Mouse (Mus musculus) lung, postnatal 14 days (tissue): ENCODE measurements at regions not wholly inside any gene's neighbourhood (a gene's known extent, or its start where the extent isn't known, plus 50 kb on each side); places are given as distances from the start of the nearest gene placed in this dataset.
A peak's percentile ranks its signal among the peaks of the same experiment; 100 is the strongest.

Experiments
- DNase-seq: peaks from one replicate; pipeline ENCODE4 v3.0.0; 2021

DNA sequence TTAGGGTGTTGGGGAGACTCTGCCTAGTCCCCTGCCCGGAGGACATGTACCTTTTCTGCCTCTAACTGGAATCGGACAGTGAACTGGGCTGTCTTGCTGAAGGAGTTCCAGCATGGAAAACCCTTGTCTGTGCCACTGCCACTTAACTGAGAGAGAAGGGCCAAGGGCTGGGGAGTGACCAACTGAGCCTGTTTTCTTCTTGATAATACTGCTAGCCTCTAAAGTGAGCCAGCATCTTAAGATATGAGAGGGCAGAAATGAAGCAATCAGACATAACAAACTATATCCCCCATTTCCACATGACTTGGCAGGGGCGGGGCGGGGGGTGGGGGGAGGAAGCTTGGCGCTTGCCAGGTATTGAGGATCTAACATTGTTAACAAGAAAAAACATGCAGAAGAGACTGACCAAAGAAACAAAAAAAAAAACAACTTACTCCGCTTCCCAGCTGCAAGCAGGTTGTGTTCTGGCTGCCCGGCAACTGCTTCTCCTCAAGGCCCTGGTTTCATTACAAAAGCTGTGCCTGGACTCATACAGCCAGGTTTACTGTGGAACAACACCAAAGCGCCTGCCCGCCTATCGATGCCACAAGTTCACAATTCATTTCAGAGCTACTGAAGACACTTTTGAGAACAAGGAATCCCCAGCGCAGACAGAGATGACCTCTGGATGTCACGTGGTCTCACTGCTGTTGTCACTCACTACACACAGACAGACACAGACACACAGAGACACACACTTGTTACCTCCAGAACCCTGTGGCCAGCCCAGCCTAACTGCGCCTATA lies 153.6 kb upstream of the Klf14 start:
- peak; percentile 35 for DNase-seq

DNA sequence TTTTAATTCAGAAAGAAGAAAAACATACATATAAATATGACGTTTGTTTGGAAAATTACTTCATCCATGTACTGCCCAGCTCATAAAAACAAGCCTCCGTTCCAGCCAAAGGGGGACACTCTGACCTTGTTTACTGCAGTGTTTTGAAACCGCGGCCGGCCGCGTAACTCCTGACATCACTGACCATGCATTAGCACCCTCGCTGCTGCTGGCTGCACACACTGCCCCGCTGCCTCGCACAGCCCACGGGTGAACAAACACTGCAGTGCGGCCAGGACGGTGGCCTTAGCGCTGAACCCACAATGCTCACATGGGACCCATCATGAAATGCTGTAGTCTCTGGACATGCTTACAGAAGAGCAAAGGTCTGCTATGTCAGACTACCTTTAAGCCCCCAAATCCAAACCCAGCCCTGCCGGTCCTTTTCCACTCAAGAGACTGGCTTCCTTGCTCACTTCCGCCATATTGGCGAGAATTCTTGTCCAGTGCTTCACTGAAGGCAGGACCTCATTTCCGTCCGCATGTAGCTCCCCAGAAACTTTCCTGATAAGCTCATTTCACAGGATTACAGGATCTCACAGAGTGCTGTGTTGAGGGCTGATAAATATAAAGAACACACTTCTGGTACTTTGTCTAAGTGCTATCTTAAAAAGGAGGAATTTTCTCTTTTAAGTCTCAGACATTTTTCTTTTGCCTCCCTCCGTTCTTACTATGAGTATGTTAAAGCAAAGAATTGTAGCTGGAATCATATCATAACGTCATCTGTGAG lies 154.9 kb upstream of the Klf14 start:
- DNase-seq, result peak; percentile 65

DNA sequence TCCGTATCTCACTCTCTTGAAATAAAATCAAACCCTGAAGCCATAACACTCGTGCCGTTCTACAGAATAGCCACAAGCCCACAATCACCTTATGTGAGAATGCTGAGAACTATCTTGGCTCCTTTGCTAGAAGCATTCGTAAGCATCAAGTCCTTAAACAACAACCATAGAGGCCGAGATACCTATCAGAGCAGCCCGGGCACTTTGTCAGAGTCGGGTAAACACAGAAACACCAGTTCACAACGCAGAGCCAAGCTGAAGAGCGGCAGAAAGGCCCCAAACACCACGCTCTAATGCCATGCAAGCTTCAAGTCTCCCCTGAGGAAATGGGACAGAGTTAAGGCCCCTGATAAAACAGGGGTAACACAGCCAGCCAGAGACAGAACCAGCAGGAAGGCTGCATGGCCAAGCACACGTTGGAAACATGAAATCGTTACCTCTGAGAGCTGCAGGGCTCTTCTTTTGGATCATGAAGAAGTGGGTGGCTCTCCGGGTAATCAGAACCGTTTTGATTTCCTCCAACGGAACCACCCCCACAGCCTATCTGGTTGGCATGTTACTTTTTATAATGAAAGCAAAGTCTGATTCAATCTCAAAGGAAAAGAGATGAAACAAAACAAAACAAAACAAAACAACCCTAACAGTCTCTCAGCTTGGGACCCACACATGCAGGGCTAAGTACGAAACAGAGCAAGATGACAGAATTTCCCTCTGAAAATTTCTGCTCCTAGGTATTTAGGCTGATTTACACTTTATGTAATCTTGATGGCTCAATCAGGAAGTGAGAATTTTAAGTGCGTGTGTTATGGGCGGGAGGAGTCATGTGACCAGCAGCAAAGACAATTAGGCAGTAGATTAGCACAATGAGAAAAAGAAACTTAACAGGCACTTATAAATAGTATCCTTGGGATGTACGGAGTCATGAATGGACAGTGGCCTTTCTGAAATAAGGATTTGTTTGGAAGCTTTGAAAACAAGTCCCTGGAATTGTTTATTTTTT lies 155.8 kb upstream of the Klf14 start:
- DNase-seq, result peak; percentile 34

DNA sequence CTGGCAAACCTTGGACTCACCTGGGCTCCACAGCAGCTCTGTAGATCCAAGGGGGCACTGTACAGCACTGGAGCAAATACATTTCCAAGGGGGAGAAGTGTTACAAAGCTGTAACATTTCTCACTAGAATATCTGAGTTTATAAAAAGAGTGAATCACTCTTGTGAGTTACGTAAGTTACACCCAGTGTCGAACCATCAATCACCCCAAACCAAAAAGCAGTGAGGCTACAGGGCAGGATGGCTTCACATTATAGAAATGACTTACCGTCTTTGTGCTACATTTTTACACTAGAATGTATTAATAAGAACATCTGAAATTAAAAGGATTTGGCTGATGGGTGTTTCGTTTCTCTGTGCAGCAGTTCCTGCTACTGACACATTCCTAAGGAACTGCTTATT lies 156.7 kb upstream of the Klf14 start:
- no peak for DNase-seq

DNA sequence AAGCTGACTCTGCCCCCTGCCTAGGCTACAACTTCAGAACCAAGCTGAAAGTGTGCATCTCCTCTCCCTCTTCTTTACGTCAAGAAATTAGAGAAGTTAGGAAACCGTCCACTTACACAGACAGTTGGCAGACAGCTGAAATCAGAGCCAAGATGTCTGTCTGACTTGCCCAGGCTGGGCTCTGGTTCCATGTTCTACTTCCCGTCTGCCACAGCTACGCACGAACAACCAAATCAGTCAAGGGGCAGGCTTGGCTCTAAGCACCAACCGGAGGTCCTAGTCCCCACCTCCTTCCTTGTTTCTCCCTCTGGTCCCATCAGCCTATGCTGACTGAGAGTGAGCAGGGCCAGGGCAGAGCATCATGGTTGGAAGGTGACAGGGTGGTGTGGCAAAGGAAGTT lies 157.5 kb upstream of the Klf14 start:
- no peak for DNase-seq

DNA sequence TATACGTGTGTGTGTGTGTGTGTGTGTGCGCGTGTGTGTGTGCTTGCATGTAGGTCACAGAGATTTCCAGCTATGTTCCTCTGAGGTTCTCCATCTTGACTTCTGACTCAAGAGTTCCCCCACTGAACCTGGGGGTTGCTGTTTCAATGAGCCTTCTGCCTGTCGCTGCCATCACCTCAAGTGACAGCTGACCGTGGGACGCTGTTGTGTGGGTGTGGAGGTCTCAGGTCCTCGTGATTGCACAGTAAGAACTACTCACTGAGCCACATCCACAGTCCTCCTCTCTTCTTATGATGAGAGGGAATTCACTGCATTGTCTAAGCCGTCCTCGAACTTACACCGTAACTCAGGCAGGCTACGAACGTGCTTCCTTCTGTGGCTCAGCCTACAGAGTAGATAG lies 158.8 kb upstream of the Klf14 start:
- DNase-seq, result no peak

DNA sequence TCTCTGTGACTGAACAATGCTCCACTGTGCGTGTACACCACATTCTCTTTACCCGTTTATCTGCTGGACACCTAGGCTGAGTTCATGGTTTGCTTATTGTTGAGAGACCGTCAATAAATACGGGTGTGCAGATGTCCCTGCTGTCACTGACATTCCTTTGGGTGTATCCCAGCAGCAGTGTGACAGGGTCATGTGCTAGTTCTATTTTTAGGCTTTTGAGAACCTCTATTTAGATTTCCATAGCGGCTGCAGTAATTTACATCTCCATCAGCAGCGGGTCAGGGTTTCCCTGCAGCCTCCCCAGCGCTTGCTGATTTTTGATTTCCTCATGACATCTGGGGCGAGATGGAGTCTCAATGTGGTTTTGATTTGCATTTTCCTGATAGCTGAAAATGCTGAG lies 162.1 kb upstream of the Klf14 start:
- no peak for DNase-seq

DNA sequence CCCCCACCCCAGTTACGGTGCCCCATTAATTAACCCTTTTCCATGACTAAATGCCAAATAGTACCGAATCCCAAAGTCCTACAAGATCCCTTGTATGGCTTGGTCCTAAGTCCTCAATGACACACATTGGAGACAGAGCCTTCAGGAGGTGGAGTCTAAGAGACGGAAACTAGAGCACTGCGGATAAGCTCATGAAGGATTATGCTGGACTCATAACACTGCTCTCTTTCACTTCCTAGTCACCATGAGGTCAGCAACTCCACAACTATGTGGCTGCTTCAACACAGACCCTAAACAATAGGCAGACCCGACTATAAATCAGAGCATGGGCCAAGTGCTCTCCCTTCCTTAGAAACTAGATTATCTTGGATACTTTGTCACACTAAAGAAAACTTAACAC lies 164.0 kb upstream of the Klf14 start:
- no peak for DNase-seq

DNA sequence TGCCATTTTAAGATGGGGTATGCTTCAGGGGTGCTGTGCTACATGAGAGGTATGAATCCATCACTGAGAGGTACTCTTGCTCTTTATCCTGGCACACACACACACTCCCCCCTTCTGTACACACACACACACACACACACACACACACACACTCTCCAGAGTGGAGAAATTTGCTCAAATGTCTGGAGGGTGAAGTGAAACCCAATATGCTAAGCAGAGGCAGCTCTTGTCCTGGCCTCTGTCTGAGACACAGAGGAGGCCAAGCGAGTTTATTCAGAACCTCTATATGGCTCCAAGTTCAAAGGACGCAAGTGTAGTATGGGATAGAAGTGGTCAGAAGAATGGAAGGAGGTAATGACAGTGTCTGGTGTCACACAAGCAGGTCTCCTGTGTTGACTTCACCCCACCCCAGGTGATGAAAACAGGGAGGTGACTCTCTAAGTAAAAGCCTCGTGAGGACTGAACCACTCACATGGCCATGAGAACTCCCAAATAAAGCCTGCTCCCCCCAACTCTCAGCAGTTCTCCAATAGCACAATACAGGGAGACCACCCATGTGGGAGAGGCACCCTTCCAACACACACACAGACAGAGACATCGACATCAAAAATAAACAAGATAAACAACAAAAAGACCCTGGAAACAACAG lies 164.6 kb upstream of the Klf14 start:
- no peak for DNase-seq

DNA sequence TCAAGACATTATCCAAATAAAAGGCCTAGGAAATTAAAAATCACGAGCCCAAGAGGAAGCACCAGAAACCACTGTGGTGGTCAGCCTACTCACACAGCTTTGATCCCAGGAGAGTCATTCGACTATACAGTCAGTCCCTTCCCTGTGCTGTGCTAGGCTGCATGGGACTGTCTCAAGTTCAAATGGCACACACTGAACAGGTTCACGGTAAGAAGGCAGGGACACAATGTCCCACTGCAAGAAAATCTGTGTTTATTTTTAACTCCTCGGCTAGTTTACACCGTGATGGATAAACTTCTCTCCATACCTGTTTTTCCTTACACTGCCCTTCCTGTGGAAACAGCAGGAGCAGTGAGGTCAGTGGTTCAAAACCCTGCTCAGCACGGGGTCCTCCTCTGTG lies 165.2 kb upstream of the Klf14 start:
- no peak for DNase-seq

DNA sequence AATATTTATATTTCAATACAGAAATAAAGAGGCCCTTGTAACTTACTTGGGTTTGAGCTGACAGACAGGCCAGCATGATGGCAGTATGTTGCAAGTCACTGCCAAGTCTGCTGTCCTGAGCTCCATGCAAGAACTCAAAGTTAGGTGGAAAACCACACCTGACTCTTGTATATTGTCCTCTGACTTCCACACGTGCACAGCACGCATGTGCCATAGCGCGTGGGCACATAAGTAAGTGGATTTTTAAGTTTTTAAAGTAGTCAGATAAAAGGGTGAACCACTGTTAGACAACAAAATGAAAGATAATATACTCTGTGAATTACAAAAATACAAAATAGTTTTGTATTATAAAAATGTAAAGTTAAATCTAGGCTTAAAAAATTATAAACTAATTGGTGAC lies 166.0 kb upstream of the Klf14 start:
- no peak for DNase-seq

DNA sequence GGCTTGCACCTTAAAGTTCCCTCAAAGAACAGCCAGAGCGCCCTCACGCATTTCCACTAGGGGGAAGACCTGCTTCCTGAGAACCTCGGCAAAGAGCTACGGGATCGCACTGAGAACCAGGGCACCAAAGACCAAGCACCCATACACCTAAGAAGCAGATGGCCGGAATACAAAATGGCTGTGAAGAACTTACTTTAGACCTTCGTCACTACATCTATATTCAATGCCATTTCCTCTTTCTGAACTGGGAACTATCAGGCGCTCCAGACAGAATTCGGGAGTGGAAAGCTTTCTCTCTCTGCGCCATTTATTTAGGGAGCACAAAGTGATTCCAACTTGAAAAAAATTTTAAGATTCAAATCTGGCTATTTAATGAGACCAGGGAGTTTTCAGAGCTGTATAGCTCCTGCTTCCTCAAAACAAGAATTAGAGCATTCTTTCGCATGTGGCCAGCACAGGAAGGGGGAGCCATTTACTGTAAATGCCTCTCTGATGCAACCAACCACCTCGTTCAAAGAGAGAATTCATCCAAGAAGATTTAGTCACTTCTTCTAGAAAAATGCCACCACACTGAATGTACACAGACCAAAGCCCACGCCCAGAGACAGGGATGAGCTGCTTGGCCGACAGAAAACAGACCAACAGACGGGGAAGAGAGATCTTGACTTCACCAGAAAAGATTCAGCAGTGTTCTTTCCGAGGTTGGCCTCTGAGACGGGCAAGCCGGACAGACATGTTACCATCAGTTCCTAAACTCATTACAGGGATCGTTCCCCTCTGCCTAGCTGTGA lies 166.6 kb upstream of the Klf14 start:
- DNase-seq, result peak; percentile 46

DNA sequence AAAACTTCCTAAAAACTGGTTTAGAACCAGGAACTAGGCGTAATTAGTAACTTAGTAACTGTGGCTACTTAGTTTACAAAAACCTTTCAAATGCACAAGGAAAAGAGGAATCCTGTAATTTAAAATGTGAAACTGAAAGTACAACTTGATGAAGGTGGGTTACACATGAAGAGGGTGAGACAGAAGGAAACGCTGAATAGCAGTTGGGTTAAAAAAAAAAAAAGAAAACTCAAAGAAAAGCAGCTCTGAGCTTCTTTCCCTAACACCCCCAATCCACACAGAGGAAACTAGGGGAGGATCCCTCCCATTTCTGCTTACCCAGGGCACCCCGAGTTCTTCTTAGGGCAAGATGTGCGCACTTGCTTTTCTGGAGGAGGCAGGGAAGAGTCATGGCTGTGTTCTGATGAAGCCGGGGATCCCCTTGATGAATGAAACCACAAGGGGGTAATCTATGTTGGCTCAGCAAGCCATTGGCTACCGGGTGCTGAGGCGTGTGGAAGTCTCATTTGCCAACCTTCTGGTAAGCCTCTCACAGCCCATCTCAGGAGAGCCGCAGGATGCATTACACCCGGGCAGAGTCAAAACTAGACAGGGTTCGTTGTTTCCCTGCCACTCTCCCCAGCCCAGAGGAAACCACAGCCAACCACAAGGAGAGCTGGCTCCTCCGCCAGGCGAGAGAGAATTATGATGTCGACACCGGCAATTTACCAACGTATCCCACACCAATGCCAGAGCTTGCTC lies 167.4 kb upstream of the Klf14 start:
- no peak for DNase-seq

DNA sequence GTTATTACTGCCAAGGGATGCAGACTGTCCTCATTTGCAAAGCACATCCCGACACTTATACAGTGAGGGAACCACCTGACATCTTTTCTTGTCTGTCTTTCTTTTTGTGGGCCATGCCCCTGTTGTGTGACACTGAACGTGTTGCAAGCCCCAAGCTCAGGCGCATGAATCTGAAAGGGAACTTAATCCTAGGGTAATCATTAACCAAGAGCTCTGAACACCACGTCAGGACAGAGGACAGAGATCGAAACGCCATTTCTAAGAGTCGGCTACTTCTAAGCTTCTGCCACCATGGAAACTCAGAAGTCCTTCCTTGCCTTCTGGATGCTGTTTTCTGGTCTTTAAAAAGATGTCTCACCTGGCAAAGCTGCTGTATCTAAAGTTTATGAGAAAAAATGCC lies 170.3 kb upstream of the Klf14 start:
- DNase-seq, result no peak

DNA sequence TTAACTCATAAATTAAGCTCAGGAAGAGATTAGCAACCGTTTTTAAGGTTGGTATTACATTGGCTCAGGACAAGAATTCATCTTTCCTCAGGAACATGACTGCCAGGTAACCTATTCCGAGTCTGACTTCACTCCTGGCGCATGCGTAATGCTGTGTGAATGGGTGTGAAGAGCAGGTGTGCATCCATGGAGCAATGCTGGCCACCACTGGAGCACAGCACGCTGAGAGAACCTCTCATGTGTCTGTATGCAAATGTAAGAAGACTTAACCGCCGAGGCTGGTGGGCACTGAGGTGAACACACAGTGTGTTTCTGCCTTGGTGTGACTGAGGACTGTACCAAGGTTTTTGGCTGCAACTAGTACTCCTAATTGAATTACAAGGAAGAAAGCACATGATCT lies 171.1 kb upstream of the Klf14 start:
- no peak for DNase-seq

DNA sequence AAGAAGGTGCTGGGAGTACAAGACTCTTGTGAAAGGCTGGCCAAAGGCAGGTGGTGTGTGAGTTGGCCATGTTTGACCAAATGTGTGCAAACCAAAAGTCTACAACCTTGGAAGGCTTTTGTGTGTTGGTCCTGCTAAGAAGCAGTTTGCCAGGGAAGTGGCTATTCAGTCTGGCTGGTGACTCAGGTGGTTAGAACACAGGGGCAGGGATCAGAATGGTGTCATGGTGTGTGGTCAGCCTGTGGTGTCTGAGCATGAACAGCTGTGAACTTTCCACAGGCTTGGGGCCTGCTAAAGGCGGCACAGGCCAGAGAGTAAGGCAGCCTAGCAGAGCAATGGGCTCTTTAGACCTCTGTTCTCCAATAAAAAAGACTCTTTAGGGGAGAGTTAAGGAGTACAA lies 171.6 kb upstream of the Klf14 start:
- no peak for DNase-seq

DNA sequence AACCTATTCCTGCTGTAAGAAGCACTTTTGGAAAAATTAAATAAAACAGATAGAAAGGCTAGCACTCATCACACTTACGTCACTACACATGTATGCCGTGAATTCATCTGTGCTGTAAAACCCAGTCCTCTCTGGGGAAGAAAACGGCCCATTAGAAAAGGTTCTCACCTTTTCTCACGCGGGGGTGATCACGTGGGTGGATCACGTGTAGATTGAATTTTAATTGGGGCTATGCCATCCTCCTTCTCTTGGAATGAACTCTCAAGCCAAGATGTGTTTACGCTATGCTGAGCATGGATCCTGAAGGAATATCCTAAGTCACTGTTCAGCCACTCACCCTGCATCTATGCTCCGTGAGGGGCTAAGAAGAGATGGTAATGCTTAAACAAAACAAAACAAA lies 172.8 kb upstream of the Klf14 start:
- DNase-seq, result no peak

DNA sequence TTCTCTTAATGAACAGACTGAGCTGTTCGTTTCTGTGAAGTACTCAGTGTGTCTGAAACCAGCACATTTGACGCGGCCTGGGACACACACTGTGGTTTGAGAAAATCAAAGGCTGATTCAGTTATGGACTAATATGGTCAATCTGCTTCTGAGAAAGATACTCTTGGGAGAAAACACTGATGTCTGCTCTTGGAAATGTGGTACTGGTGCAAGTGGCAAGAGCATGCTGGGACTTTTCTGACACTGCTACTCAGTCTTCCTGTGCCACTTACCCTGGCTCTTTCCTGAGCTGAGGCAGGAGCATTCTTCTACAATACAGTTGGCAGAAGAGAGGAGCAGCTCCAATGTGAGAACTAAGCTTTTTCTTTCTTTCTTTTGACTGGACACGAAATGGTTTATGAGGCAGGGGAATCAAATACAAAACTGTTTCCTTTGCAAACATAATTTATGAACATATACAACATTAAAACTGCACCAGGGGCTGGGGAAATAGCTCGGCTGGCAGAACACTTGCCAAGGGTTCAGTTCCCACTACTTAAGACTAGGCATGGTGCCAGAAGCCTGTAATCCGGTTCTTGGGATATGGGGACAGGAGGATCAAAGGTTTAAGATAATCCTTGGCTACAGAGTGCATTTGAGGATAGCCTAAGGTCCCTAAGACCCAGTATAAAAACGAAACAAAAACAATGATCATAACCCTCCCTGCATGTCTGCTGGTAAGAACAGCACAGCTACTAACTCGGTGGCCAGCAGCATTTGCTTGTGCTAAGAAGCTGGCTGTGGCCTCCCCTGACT lies 173.7 kb upstream of the Klf14 start:
- DNase-seq, result no peak

DNA sequence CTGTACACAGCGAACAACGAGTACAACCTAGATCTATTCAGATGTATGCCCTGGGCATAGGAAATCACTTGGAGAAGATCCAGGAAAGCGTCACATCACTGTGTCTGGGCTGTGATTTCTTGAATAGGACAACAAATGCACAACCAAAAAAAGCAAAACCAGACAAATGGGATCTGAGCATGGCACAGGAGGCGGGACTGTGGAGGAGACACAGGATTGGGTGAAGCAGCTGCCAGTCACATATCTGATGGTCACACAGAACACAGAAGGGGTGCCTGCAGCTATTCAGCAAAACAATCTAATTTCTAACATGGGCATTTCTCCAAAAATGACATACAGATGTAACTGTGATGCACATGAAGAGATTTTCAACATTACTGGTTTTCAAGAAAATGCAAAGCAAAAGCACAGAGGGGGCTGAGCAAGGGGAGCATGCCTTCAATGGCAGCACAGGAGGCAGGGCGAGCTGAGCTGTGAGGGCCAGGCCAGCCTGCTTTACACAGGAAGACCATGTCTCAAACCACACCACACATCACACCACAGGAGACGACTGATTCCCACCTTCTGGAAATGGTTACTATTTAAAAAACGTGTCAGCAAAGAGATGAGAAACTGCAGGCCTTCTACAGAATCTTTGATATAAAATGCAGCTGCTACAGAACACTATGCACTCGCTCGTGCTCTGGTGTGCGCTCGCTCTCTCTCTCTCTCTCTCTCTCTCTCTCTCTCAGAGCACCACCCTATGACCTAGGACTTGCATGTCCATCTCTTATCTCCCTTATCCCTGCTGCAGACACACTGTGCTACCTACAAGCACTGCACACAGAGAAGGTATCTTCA lies 175.2 kb upstream of the Klf14 start:
- DNase-seq, result no peak

DNA sequence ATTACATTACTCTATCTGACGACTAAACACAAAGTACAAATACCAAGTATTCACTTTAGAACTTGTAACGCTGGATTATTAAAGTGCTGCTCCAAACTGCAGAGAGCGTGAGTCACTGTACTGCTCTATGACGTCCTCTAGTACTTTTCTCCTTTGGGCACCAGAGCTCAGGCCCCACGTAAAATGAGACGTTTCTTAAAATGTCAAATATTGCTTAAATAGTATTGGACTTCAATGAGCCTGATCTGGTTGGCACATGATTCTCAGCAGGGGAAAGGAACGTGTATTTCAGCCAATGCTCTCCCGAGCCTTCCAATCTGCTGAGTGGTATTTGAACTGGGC lies 175.8 kb upstream of the Klf14 start:
- no peak for DNase-seq
